Mouse (Mus musculus) layer of hippocampus, adult 11-12 months (tissue): Measurements from ENCODE around the gene Ptcra.
"Not testable (repeated sequence)": the region's sequence is repeated elsewhere in the genome, so short reads cannot be mapped to it uniquely, and the experiment has no call there.

Source experiments
- DNase-seq: peaks from one replicate; pipeline ENCODE4 v3.0.0; 2022; ENCODE audit warnings: low spot score

Gene Ptcra

DNA sequence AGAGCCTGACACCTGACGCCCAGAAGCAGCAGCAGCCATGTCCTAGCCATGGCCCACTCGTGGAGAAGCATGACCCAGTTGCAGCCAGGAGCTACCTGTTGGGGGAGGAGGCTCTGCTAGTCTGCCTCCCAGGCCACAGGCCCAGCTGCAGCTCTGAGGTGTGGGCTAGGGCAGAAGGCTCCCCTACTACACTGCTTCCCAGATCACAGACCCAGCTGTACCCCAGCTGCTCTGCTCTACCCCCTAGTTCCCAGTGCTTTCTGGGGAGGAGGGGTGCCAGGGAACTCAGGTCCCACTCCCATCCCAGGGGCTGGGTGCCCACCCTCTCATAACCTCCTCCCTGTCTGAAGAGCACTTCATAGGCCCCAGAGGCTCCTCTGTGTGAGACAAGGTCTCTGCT is at the start of gene Ptcra:
TSS of gene Ptcra (minus strand) at position 169 of the 400 bp plus-strand sequence.
- no peak for DNase-seq

GRCm38 (mm10) chr17:46812442-46812841 is 48.9 kb upstream of the Ptcra start:
- DNase-seq = no peak

DNA sequence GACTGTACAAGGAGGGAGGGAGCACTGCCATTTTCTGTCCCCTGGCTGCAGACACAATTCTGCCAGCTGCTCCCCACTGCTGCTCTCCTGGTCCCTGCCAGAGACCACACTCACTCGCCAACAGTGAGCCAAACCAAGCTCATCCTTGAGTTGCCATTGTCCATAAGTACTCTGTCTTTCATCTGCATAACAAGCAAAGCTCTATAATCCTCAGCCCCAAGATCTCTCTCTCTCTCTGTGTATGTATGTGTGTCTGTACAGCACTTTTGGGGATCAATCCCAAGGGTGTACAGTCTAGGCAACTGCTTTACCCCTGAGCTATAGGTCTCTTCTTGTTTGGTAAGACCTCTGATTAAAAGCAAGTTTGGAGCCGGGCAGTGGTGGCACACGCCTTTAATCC is 47.2 kb upstream of the Ptcra start:
- no peak for DNase-seq

- DNase-seq = no peak
Measured at GRCm38 (mm10) chr17:46809131-46809830, 45.8 kb upstream of the Ptcra start.

DNA sequence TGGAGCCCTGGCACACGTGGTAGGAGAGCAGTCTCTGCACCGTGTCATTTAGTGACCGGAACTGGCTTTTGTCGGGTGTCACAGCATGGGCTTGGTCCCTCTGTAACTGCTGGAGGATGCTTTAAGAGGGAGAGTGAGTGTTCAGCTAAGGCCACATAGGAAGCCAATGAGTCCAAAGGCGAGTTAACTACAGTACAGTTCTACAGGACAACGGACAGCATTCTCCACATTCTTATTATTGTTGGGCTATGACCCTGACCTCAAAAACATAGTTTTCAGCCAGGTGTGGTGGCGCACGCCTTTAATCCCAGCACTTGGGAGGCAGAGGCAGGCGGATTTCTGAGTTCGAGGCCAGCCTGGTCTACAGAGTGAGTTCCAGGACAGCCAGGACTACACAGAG is 44.9 kb upstream of the Ptcra start:
- DNase-seq = no peak

- no peak for DNase-seq
Measured at GRCm38 (mm10) chr17:46801761-46802160, 38.2 kb upstream of the Ptcra start.

DNA sequence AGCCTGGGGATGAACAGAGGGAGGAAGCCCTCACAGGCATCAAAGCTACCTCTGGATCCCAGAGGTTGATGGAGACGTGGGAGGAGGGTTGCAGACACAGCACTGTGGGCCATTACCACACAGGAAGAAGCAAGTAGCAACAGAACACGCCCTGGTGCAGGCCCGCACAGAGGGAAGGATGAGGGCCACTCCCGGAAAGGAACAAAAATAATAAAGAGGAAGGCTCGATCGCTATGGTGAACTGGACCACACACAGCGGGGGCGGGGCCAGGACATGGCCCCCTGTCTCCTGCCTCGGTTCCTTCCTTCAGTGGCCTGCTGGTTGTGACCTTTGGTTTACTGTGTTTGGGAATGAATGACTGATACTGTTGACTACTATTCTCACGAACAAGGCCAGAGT is 36.2 kb upstream of the Ptcra start:
- DNase-seq = no peak

GRCm38 (mm10) chr17:46797386-46797785 is 33.9 kb upstream of the Ptcra start:
- DNase-seq = no peak

GRCm38 (mm10) chr17:46796743-46797142 is 33.2 kb upstream of the Ptcra start:
- no peak for DNase-seq

- no peak for DNase-seq
Measured at GRCm38 (mm10) chr17:46792963-46793362, 29.5 kb upstream of the Ptcra start.

GRCm38 (mm10) chr17:46787974-46788373 is 24.5 kb upstream of the Ptcra start:
- DNase-seq = not testable (repeated sequence)

DNA sequence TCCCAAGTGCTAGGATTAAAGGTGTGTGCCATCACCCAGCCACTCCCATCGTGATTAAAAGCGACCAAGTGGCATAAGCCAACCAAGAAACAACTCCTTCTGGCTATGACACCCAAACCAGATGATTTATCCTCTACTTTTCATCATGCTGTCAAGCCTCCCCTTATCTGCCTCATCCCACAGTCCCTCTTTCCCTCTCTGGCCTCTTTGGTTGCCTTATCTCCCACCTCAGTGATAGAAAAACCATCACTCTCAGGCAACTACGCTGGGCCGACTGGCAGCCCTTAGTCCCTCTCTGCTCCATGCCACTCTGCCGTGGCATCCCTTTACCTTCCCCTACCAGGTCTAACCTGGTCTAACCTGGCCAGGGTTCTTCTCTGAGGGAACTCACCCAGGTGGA is 23.4 kb upstream of the Ptcra start:
- DNase-seq = no peak

GRCm38 (mm10) chr17:46783222-46783565 is 19.7 kb upstream of the Ptcra start:
- DNase-seq = no peak

DNA sequence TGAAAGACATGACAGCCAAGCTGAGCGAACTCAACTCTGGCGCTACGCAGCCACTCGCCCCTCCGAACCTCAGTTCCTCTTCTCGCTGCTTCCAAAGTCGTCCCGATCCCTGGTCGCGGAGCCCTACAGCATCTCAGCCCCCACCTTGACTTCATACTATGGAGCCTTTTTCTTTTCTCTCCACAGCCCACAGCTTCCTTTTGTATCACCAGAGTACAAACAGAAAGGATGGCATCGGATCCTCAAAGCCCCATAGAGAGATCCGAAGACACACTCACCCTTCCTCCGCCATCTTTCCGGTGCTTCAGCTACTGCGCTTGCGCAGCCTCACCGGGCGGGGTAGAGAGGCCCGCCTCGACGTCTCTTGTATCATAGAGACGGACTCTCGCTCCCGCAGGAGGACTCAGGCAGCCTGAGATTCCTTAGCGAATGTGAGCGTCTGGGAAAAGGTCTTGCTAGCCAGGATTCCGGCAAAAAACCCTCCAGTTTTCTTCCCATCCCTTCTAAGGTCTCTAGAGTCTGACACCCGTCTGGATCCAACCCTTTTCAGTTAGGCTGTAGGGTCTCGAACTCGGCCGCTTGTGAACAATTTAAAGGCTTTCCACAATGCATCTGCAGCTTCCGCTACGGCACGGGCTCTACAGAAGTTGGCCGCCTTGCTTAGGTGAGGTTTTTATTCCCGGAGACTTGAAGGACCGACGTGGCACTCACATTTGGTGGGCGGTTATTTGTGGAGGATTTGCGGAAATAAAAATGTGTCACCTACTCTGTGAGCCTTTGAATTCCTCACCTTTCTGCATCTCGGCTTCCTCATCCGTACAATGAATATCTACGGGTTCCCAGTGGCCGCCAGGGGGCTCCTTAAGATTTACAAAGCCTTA is 19.1 kb upstream of the Ptcra start, which contains the start of gene Rpl7l1:
TSS of gene Rpl7l1 (minus strand) at position 332 of the 881 bp plus-strand sequence.
- peak; percentile 90 for DNase-seq

- DNase-seq = no peak
Measured at GRCm38 (mm10) chr17:46781876-46782275, 18.4 kb upstream of the Ptcra start.

DNA sequence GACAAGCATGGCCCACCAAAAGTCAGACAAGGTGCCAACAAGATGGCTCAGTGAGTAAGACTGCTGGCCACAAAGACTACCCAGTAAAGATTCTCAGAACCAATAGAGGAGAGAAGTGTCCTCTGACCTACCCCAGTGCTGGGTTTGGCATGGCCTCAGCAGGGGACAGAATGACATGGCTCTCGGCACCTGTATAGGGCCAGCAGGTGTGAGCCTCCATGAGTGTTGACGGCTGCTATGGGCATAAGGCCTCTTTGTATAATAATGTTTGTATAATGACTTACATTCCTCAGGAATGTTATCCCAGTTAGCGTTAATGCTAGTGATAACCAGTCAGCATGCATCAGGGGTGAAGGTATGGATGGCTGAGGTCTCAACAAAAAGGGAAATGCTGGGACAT is 12.6 kb upstream of the Ptcra start:
- DNase-seq = no peak

GRCm38 (mm10) chr17:46775070-46775469 is 11.6 kb upstream of the Ptcra start:
- no peak for DNase-seq

- DNase-seq = no peak
Measured at GRCm38 (mm10) chr17:46774131-46774472, 10.6 kb upstream of the Ptcra start.

- no peak for DNase-seq
Measured at GRCm38 (mm10) chr17:46773278-46774130, 10.0 kb upstream of the Ptcra start.

DNA sequence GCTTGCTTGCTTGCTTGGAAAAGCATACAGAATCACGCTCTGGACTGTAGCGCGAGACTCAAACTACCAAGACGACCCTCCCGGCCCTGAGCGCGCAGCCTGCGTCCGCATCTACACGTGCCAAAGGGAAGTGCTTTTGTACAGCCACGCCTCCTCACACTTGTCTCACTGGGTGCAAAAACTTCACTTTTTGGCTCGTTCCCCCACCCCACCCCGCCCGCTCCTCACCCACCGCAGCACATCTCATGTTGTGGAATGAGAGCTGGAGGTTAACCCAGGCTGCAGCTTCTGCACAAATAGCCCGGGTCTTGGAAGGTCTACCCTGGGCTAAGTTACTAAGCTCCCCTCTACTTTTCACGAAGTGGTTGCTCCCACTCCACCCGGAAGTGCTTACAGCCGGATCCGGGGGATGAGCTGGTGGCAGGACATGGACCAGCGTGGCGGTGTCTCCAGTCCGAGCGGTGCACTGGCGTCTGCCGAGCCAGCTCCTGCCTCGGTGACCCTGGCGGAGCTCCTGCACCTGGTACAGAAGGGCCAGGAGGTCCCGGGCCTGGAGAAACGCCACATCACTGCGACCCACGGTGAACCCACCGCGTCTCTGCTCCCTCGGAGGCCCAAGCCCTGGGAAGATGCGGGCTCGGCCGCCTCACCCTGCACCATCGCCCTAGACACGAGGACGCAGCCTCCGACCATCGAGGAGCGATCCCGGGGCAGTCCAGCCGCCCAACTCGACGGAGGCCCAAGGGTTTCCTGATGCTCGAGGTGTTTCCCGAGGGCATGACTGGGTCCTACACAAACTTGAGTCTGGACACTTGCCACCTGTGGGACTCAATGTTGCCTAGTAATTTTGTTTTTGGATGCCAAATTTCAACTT is 9.1 kb upstream of the Ptcra start, which contains the start of gene 2310039H08Rik:
TSS of gene 2310039H08Rik (plus strand) at position 232 of the 874 bp plus-strand sequence.
- peak; percentile 87 for DNase-seq

- DNase-seq = peak; percentile 51
Measured at GRCm38 (mm10) chr17:46772038-46772403, 8.5 kb upstream of the Ptcra start.
